Comparison of ENCODE assay signal across 16 mouse cellular contexts in genomic region chr7:110933329-110933728, GRCm38 (mm10).
"Had no signal": no experiment of that assay in that cellular context is flagged by ENCODE, and none has a peak within 500 bp of the region (broad histone marks: within the 10 kb centered on the region; RNA-seq: fewer than 3 reads in every experiment).

No protein-coding gene starts in this region.

- ATAC-seq: intestine, postnatal 0 days had no signal

- H3K9ac ChIP-seq: limb, embryonic 13.5 days; liver, embryonic 14.5 days had no signal

- DNase-seq: kidney, adult 2 months; kidney, postnatal 25 days; layer of hippocampus, adult 9-11 months; liver; lung, adult 2 months; midbrain, embryonic 14.5 days; thymus, adult 2 months; thymus, postnatal 14 days; thymus, postnatal 4 days had no signal

- H3K9me3 ChIP-seq: limb, embryonic 10.5 days; limb, embryonic 13.5 days had no signal

- H3K27me3 ChIP-seq: limb, embryonic 13.5 days had no signal

- H3K36me3 ChIP-seq: limb, embryonic 10.5 days; limb, embryonic 13.5 days had no signal

- H3K4me2 ChIP-seq: limb, embryonic 13.5 days; midbrain, embryonic 11.5 days had no signal

- H3K4me1 ChIP-seq: limb, embryonic 10.5 days; limb, embryonic 13.5 days had no signal

- H3K4me3 ChIP-seq: layer of hippocampus, adult 2 months; limb, embryonic 10.5 days; limb, embryonic 13.5 days had no signal

- H3K27ac ChIP-seq: kidney, postnatal 0 days; layer of hippocampus, adult 2 months; limb, embryonic 10.5 days; limb, embryonic 13.5 days; liver, embryonic 14.5 days had no signal
